Mouse (Mus musculus) neutrophil, adult 65 days (primary cell): ENCODE results near the gene Gm6040. TPM values are rescaled to one million over a fixed set of nuclear protein-coding genes. Genes with fewer than 3 reads are reported as not detected.

Experiments used
- total RNA-seq: library from RNA; stranded (reverse); gene quantifications from 2 replicates; pipeline ENCODE4 v1.2.4, GENCODE M21; 2023

Gm6040 gene
- total RNA-seq, result not detected in 2 replicates

GRCm38 (mm10) chr8:20921971-20922370 is at the start of gene Gm6040:
TSS of gene Gm6040 (minus strand) at chr8:20922071.

GRCm38 (mm10) chr8:20944610-20945009 is 22.7 kb upstream of the Gm6040 start, which contains the start of gene AY761185:
TSS of gene AY761185 (minus strand) at chr8:20944710.

GRCm38 (mm10) chr8:20902527-20902926 is 19.3 kb downstream of the Gm6040 start, which contains the start of gene Gm15056:
TSS of gene Gm15056 (minus strand) at chr8:20902627.

GRCm38 (mm10) chr8:20892369-20892768 is 29.5 kb downstream of the Gm6040 start, which contains the start of gene Defb33:
TSS of gene Defb33 (plus strand) at chr8:20892669.

Other genes starting within 250 kb of the Gm6040 start
- gene Defb33, start 29.4 kb downstream of the Gm6040 start, total RNA-seq, result not detected in 2 replicates
- gene Gm15056, start 19.4 kb downstream of the Gm6040 start, total RNA-seq, result not detected in 2 replicates
- not detected in 2 replicates for gene AY761185, start 22.6 kb upstream of the Gm6040 start, total RNA-seq
- not detected in 2 replicates for gene Defa21, start 103.5 kb upstream of the Gm6040 start, total RNA-seq
- not detected in 2 replicates for gene Defa23, start 133.0 kb upstream of the Gm6040 start, total RNA-seq
- not detected in 2 replicates for gene Defa35, start 143.0 kb upstream of the Gm6040 start, total RNA-seq
- not detected in 2 replicates for gene Defa25, start 162.4 kb upstream of the Gm6040 start, total RNA-seq
- gene Gm14851, start 174.0 kb upstream of the Gm6040 start, total RNA-seq, result not detected in 2 replicates
- gene Defa30, start 212.6 kb upstream of the Gm6040 start, total RNA-seq, result not detected in 2 replicates
- not detected in 2 replicates for gene Defa22, start 240.2 kb upstream of the Gm6040 start, total RNA-seq